Mouse (Mus musculus): ENCODE results near the gene Tox4. TPM values are rescaled to one million over a fixed set of nuclear protein-coding genes. Genes with fewer than 3 reads are reported as not detected.
"Not testable (repeated sequence)": the region's sequence is repeated elsewhere in the genome, so short reads cannot be mapped to it uniquely, and the experiment has no call there.

Gene Tox4
- 10 to 100 TPM; 33.0 to 37.6 TPM for total RNA-seq (2021)

GRCm38 (mm10) chr14:52278932-52279746 is at the start of gene Tox4, which contains the start of gene Rab2b:
TSS of gene Tox4 (plus strand) at chr14:52279146.
TSS of gene Rab2b (minus strand) at chr14:52279545.
- intact Hi-C loops (cut with DNase I) = loop anchor here (2.0 kb wide), 1 partner anchor 22 kb away; the partner anchor contains the start of gene Chd8
- DNase-seq (ENCODE audit: low spot score) = peak; percentile 98

DNA sequence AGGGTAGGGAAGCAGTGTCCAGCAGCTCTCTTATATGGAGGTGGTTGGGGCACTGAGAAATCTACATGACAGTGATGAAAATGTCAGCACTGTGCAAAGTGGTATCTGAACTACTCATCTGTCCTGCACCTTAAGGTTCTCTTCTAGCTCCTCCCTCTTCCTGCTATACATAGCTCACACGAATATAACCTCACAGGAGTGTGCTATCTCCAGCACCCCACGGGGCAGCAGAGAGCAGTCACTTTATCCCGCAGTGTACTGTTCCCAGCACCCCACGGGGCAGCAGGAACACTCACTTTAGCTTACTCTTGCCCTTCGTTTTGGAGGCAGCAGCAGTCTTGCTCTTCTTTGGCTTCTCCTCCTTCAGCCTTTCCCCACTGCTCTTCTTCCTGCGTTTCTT is 46.7 kb upstream of the Tox4 start:
- DNase-seq (ENCODE audit: low spot score) = no peak
- intact Hi-C loops (cut with DNase I) = no loop called here

DNA sequence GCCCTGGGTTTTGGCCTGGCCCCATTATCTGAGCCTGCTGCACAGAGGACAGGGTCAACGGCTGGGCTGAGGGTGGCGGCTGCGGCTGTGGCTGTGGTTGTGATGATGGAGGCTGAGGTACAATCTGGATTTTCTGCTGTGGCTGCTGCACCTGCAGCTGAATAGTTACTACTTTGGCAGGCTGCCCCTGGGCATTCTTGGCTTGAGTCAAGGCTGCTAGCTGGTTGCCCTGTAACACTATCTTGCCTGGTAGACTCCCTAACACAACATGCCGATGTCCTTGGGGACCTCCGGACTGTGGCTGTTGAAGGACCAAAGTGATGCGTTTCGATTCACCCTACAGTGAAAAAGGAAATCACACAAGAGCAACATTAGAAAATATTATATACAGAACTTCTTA is 43.8 kb upstream of the Tox4 start:
- no peak for DNase-seq (ENCODE audit: low spot score)
- intact Hi-C loops (cut with DNase I) = no loop called here

GRCm38 (mm10) chr14:52236216-52236615 is 42.7 kb upstream of the Tox4 start:
- no peak for DNase-seq (ENCODE audit: low spot score)
- intact Hi-C loops (cut with DNase I) = no loop called here

GRCm38 (mm10) chr14:52244041-52244689 is 34.8 kb upstream of the Tox4 start:
- intact Hi-C loops (cut with DNase I) = loop anchor here (1.0 kb wide), 1 partner anchor 13 kb away; the partner anchor contains the start of gene Chd8
- DNase-seq (ENCODE audit: low spot score) = peak; percentile 97

GRCm38 (mm10) chr14:52244690-52245042 is 34.3 kb upstream of the Tox4 start:
- DNase-seq (ENCODE audit: low spot score) = no peak
- intact Hi-C loops (cut with DNase I) = loop anchor here (1.0 kb wide), 1 partner anchor 13 kb away; the partner anchor contains the start of gene Chd8

DNA sequence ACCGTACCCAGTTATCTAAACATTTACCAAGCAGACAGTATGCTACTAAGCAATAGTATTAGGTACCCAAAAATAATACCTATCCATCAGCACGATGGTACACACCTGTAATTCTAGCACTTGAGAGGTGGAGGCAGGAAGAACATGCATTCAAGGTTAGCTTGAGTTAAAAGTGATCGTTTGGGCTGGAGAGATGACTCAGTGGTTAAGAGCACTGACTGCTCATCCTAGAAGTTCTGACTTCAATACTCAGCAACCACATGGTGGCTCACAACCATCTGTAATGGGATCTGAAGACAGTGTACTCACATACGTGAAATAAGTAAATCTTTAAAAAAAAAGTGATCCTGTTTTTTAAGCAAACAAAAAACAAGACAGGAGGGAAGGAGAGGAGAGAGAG is 32.8 kb upstream of the Tox4 start:
- intact Hi-C loops (cut with DNase I) = no loop called here
- DNase-seq (ENCODE audit: low spot score) = no peak

GRCm38 (mm10) chr14:52256311-52257175 is 22.4 kb upstream of the Tox4 start:
- no peak for DNase-seq (ENCODE audit: low spot score)
- intact Hi-C loops (cut with DNase I) = loop anchor here (1.0 to 2.0 kb wide), 2 partner anchors 12 to 22 kb away; partner anchors contain the start of genes Rab2b and Tox4

GRCm38 (mm10) chr14:52257484-52258213 is 21.3 kb upstream of the Tox4 start, which contains the start of gene Chd8:
TSS of gene Chd8 (minus strand) at chr14:52257780.
- peak; percentile 97 for DNase-seq (ENCODE audit: low spot score)
- intact Hi-C loops (cut with DNase I) = loop anchor here (1.0 to 2.0 kb wide), 2 partner anchors 13 to 21 kb away; partner anchors contain the start of genes Rab2b and Tox4

GRCm38 (mm10) chr14:52272781-52273180 is 6.2 kb upstream of the Tox4 start:
- no peak for DNase-seq (ENCODE audit: low spot score)
- intact Hi-C loops (cut with DNase I) = no loop called here

DNA sequence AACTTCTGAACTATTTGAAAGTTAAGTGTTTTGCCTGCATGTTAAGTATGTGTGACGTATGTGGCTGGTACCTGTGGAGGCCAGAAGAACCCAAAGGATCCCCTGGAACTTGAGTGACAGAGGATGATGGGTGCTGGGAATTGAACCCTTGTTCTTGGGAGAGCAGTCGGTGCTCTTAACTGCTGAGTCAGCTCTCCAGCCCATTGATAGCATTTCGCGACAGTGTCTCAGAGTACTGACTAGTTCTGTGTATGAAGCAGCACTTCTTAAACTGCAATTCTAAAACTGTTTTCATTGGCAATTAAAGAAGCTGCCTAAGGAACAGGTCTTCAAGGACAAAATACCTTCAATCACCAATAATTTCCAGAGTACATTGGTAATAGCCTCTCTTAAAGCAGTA is 1.7 kb upstream of the Tox4 start:
- DNase-seq (ENCODE audit: low spot score) = no peak
- intact Hi-C loops (cut with DNase I) = no loop called here

- intact Hi-C loops (cut with DNase I) = loop anchor here (2.0 kb wide), 1 partner anchor 23 kb away; the partner anchor contains the start of gene Chd8
- no peak for DNase-seq (ENCODE audit: low spot score)
Observed at GRCm38 (mm10) chr14:52279747-52280120, 788 bp downstream of the Tox4 start.

DNA sequence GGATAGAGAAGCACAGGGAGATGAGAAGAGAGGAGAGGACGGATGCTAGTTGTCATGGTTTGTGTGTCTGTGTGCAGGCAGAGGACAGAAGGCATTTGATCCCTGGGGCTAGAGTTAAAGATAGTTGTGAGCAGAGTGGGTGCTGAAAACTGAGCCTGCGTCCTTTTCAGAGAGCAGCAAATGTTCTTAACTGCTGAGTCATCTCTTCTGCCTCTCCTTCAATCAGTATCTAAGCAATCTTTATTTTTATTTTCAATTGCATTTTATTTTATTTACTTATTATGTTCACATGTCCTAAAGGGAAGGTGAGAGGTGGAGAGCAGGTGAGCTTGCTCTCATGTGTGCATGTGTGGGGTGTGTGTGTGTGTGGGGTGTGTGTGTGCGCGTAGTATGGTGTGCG is 4.7 kb downstream of the Tox4 start:
- no peak for DNase-seq (ENCODE audit: low spot score)
- intact Hi-C loops (cut with DNase I) = no loop called here

DNA sequence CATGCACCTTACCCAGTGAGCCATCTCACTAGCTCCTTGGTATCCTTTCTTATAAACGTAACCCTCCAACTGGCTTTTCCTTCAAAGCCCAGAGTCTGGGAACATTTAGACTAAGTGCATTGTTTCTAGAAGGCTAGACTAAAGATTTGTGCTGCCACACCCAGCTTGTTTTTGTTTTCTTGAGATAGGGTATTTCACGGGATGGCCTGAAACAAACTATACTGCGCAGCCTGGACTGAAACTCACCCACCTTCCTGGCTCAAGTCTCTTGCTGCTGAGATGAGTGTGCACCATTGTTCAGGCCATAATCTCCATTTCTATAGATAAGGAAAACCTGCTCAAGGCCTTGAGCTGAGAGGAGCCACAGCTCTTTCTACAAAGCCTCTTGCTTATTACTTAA is 5.2 kb downstream of the Tox4 start:
- intact Hi-C loops (cut with DNase I) = no loop called here
- no peak for DNase-seq (ENCODE audit: low spot score)

- intact Hi-C loops (cut with DNase I) = loop anchor here (1.0 to 2.0 kb wide), 2 partner anchors 21 to 43 kb away; no protein-coding TSS in a partner anchor
- no peak for DNase-seq (ENCODE audit: low spot score)
Observed at GRCm38 (mm10) chr14:52295558-52296264, 16.8 kb downstream of the Tox4 start.

DNA sequence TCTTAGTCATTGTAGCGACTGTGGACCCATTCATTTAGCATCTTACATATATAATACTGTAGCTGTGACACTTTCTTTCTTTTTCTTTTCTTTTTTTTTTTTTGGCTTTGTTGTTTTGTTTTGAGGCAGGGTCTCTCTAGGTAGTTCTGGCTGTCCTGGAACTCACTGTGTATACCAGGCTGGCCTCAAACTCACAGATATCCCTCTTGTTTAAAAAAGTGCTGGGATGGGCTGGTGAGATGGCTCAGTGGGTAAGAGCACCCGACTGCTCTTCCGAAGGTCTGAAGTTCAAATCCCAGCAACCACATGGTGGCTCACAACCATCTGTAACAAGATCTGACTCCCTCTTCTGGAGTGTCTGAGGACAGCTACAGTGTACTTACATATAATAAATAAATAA is 24.6 kb downstream of the Tox4 start:
- intact Hi-C loops (cut with DNase I) = loop anchor here (5.0 kb wide), 1 partner anchor 416 kb away; no protein-coding TSS in a partner anchor
- not testable (repeated sequence) for DNase-seq (ENCODE audit: low spot score)

- intact Hi-C loops (cut with DNase I) = loop anchor here (5.0 kb wide), 1 partner anchor 417 kb away; no protein-coding TSS in a partner anchor
- DNase-seq (ENCODE audit: low spot score) = peak; percentile 80
Observed at GRCm38 (mm10) chr14:52304644-52305271, 25.8 kb downstream of the Tox4 start, which contains the start of gene Mettl3. TSS of gene Mettl3 (minus strand) at chr14:52305128.

GRCm38 (mm10) chr14:52306100-52306499 is 27.2 kb downstream of the Tox4 start:
- intact Hi-C loops (cut with DNase I) = no loop called here
- no peak for DNase-seq (ENCODE audit: low spot score)
